Mouse (Mus musculus): ENCODE results near the gene Sox2. TPM values are rescaled to one million over a fixed set of nuclear protein-coding genes. Genes with fewer than 3 reads are reported as not detected.

The Sox2 gene
- polyA plus RNA-seq, 1 experiment from 2014 or later: 5.0 TPM

GRCm38 (mm10) chr3:34671024-34671660, 20.9 kb downstream of the Sox2 start:
- no peaks in the 10 kb centered on the region for H3K4me1 ChIP-seq (ENCODE audit: insufficient read depth)
- peak; percentile 21; the same call in 1 of the 2 replicates for TF ChIP-seq CTCF (IDR thresholded peaks at IDR 0.05; ENCODE audit: low read depth)
- no peak overlapping the region for H3K4me3 ChIP-seq (ENCODE audit: low read depth, low read length)
- 10% methylated on average over 15 of the region's 15 CpGs for WGBS
- ATAC-seq (ENCODE audit: insufficient read depth) (no peak), DNase-seq (no peak)
- peaks cover 78% of the 10 kb centered on the region for H3K27me3 ChIP-seq (ENCODE audit: insufficient read depth, low read length)
- H3K27ac ChIP-seq (ENCODE audit: low read depth): no peak overlapping the region
- H3K4me2 ChIP-seq: no peak overlapping the region
- H3K9me3 ChIP-seq (ENCODE audit: low read depth, low read length): no peaks in the 10 kb centered on the region
- H3K9ac ChIP-seq: no peak overlapping the region
- no peaks in the 10 kb centered on the region for H3K36me3 ChIP-seq (ENCODE audit: insufficient read depth)

GRCm38 (mm10) chr3:34678840-34679239, 28.6 kb downstream of the Sox2 start:
- ATAC-seq (ENCODE audit: insufficient read depth): no peak
- no peaks in the 10 kb centered on the region for H3K36me3 ChIP-seq (ENCODE audit: insufficient read depth)
- no peak for DNase-seq

GRCm38 (mm10) chr3:34679439-34679838, 29.2 kb downstream of the Sox2 start:
- no peaks in the 10 kb centered on the region for H3K9me3 ChIP-seq (ENCODE audit: low read depth, low read length)
- no peak for TF ChIP-seq CTCF (IDR thresholded peaks at IDR 0.05; ENCODE audit: low read depth)
- no peak overlapping the region for H3K9ac ChIP-seq
- WGBS: 33% methylated on average over 2 of the region's 2 CpGs
- no peaks in the 10 kb centered on the region for H3K4me1 ChIP-seq (ENCODE audit: insufficient read depth)
- ATAC-seq (ENCODE audit: insufficient read depth): no peak
- no peak overlapping the region for H3K4me2 ChIP-seq
- no peak overlapping the region for H3K4me3 ChIP-seq (ENCODE audit: low read depth, low read length)
- no peak overlapping the region for H3K27ac ChIP-seq (ENCODE audit: low read depth)
- H3K27me3 ChIP-seq (ENCODE audit: insufficient read depth, low read length): no peaks in the 10 kb centered on the region
- no peak for DNase-seq
- H3K36me3 ChIP-seq (ENCODE audit: insufficient read depth): no peaks in the 10 kb centered on the region

More at GRCm38 (mm10) chr3:34678840-34679239, 28.6 kb downstream of the Sox2 start:
- Histone ChIP-seq H3K4me2 (no peak overlapping the region), H3K27ac (ENCODE audit: low read depth) (no peak overlapping the region), H3K9ac (no peak overlapping the region), H3K27me3 (ENCODE audit: insufficient read depth, low read length) (0 out of 2 replicates have a peak, but pooled peaks cover 3% of the 10 kb centered on the region), H3K4me1 (ENCODE audit: insufficient read depth) (no peaks in the 10 kb centered on the region), H3K4me3 (ENCODE audit: low read depth, low read length) (no peak overlapping the region), H3K9me3 (ENCODE audit: low read depth, low read length) (no peaks in the 10 kb centered on the region)
- no peak for TF ChIP-seq CTCF (IDR thresholded peaks at IDR 0.05; ENCODE audit: low read depth)
- WGBS: 12% methylated on average over 7 of the region's 7 CpGs

- TF ChIP-seq CTCF (IDR thresholded peaks at IDR 0.05; ENCODE audit: low read depth): no peak
- H3K27ac ChIP-seq (ENCODE audit: low read depth): no peak overlapping the region
- H3K27me3 ChIP-seq (ENCODE audit: insufficient read depth, low read length): no peaks in the 10 kb centered on the region
- H3K4me3 ChIP-seq (ENCODE audit: low read depth, low read length): no peak overlapping the region
- no peak overlapping the region for H3K9ac ChIP-seq
- no peaks in the 10 kb centered on the region for H3K9me3 ChIP-seq (ENCODE audit: low read depth, low read length)
- no peaks in the 10 kb centered on the region for H3K36me3 ChIP-seq (ENCODE audit: insufficient read depth)
- no peak overlapping the region for H3K4me2 ChIP-seq
- no peaks in the 10 kb centered on the region for H3K4me1 ChIP-seq (ENCODE audit: insufficient read depth)
- ATAC-seq (ENCODE audit: insufficient read depth) (no peak), DNase-seq (no peak)
- WGBS: 24% methylated on average over 3 of the region's 3 CpGs
These were observed 29.7 kb downstream of the Sox2 start for GRCm38 (mm10) chr3:34679921-34680320.

GRCm38 (mm10) chr3:34688072-34688471, 37.9 kb downstream of the Sox2 start:
- Histone ChIP-seq H3K4me1 (ENCODE audit: insufficient read depth) (no peaks in the 10 kb centered on the region), H3K27ac (ENCODE audit: low read depth) (no peak overlapping the region), H3K4me3 (ENCODE audit: low read depth, low read length) (no peak overlapping the region), H3K9ac (no peak overlapping the region), H3K4me2 (no peak overlapping the region), H3K27me3 (ENCODE audit: insufficient read depth, low read length) (no peaks in the 10 kb centered on the region), H3K9me3 (ENCODE audit: low read depth, low read length) (no peaks in the 10 kb centered on the region), H3K36me3 (ENCODE audit: insufficient read depth) (no peaks in the 10 kb centered on the region)
- no peak for DNase-seq
- no peak for TF ChIP-seq CTCF (IDR thresholded peaks at IDR 0.05; ENCODE audit: low read depth)
- WGBS: 66% methylated on average over 6 of the region's 6 CpGs
- ATAC-seq (ENCODE audit: insufficient read depth): no peak

- no peaks in the 10 kb centered on the region for H3K4me1 ChIP-seq (ENCODE audit: insufficient read depth)
- H3K27ac ChIP-seq (ENCODE audit: low read depth): no peak overlapping the region
- TF ChIP-seq CTCF (IDR thresholded peaks at IDR 0.05; ENCODE audit: low read depth): no peak
- H3K27me3 ChIP-seq (ENCODE audit: insufficient read depth, low read length): no peaks in the 10 kb centered on the region
- DNase-seq (peak; percentile 63), ATAC-seq (ENCODE audit: insufficient read depth) (peak; percentile 66; the same call in 1 of the 2 replicates)
- no peaks in the 10 kb centered on the region for H3K9me3 ChIP-seq (ENCODE audit: low read depth, low read length)
- peak overlapping the region; percentile 59 for H3K4me2 ChIP-seq
- H3K9ac ChIP-seq: peak overlapping the region; percentile 29; the same call in 1 of the 2 replicates
- WGBS: 16% methylated on average over 20 of the region's 20 CpGs
- no peaks in the 10 kb centered on the region for H3K36me3 ChIP-seq (ENCODE audit: insufficient read depth)
- H3K4me3 ChIP-seq (ENCODE audit: low read depth, low read length): peak overlapping the region; percentile 21; the same call in 1 of the 2 replicates
These were observed 41.6 kb downstream of the Sox2 start for GRCm38 (mm10) chr3:34691703-34692393.

GRCm38 (mm10) chr3:34692394-34692745, 42.2 kb downstream of the Sox2 start:
- no peak for TF ChIP-seq CTCF (IDR thresholded peaks at IDR 0.05; ENCODE audit: low read depth)
- WGBS: 19% methylated on average over 15 of the region's 15 CpGs
- Histone ChIP-seq H3K9ac (peak overlapping the region; percentile 29; the same call in 1 of the 2 replicates), H3K9me3 (ENCODE audit: low read depth, low read length) (no peaks in the 10 kb centered on the region), H3K4me2 (peak overlapping the region; percentile 59), H3K4me3 (ENCODE audit: low read depth, low read length) (peak overlapping the region; percentile 21; the same call in 1 of the 2 replicates), H3K4me1 (ENCODE audit: insufficient read depth) (no peaks in the 10 kb centered on the region), H3K36me3 (ENCODE audit: insufficient read depth) (no peaks in the 10 kb centered on the region), H3K27ac (ENCODE audit: low read depth) (no peak overlapping the region), H3K27me3 (ENCODE audit: insufficient read depth, low read length) (no peaks in the 10 kb centered on the region)
- peak; percentile 52; the same call in 1 of the 2 replicates for ATAC-seq (ENCODE audit: insufficient read depth)
- DNase-seq: no peak

MicroRNAs within 50 kb of the gene (microRNA counts, 519-probe panel; counts per million panel counts)
- microRNA mmu-miR-1897-3p: 30.5 counts per million

Small RNA genes lying within 50 kb of the gene (microRNA-seq; reads per million reads assigned to microRNA genes)
- not detected for gene Mir1897 (ENCODE audit: borderline number of aligned reads)
